Mouse (Mus musculus): ENCODE measurements at regions not wholly inside any gene's neighbourhood (a gene's known extent, or its start where the extent isn't known, plus 50 kb on each side); places are given as distances from the start of the nearest gene placed in this dataset.

DNA sequence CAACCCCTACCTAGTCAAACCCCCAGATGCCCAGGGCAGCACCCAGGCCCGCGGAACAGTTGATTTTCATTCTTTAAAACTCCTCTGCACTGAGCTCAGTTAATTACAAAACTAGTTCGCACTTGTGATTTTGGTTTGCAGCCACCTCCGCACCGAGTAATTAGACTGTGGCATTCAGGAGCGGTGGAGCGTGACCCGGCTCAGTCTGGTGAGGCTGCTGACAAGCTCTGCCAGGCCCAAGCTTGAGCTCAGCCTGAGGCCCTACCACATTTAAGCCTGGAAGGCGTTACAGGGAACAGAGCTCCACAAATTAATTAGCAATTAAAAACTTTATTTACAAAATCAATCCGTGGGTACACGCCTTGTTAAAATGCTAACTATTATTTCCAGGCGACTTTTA is 132.0 kb upstream of the Zdhhc25 start:
- WGBS: 79% methylated on average over 12 of the region's 12 CpGs
- Histone ChIP-seq H3K4me3 (ENCODE audit: low read depth, low read length) (no peak overlapping the region), H3K36me3 (ENCODE audit: control insufficient read depth, insufficient read depth, low read length) (no peaks in the 10 kb centered on the region), H3K4me1 (ENCODE audit: control insufficient read depth, insufficient read depth, insufficient read length, low read length) (no peaks in the 10 kb centered on the region), H3K27me3 (ENCODE audit: control insufficient read depth, insufficient read depth, low read length) (no peaks in the 10 kb centered on the region), H3K27ac (ENCODE audit: insufficient read depth, low read depth, low read length) (no peak overlapping the region)
- TF ChIP-seq POLR2A (IDR thresholded peaks at IDR 0.05; ENCODE audit: low read depth, low read length) (no peak), CTCF (IDR thresholded peaks at IDR 0.05; ENCODE audit: extremely low read depth, insufficient read length, insufficient replicate concordance, low read depth, low read length) (no peak)

DNA sequence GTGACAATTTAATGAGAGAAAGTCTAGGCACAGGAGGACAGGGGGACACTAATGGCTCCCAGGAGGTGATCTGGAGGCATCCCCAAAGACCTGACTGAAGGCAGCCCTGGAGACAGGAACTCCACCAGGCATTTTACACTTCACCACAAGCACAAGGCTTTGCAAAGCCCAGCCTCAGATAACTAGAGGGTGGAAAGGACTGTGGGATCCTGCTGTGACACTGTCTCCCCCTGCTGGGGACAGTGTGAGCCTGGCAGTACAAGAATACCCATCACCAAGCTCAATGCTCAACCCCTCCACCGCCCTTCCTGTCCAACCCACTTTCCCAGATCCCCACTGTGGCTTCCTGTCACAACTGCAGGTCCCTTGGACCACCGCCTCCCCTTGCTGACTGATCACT is 131.3 kb upstream of the Zdhhc25 start:
- H3K27me3 ChIP-seq (ENCODE audit: control insufficient read depth, insufficient read depth, low read length): no peaks in the 10 kb centered on the region
- H3K27ac ChIP-seq (ENCODE audit: insufficient read depth, low read depth, low read length): no peak overlapping the region
- H3K4me1 ChIP-seq (ENCODE audit: control insufficient read depth, insufficient read depth, insufficient read length, low read length): no peaks in the 10 kb centered on the region
- TF ChIP-seq POLR2A (IDR thresholded peaks at IDR 0.05; ENCODE audit: low read depth, low read length) (no peak), CTCF (IDR thresholded peaks at IDR 0.05; ENCODE audit: extremely low read depth, insufficient read length, insufficient replicate concordance, low read depth, low read length) (no peak)
- no peaks in the 10 kb centered on the region for H3K36me3 ChIP-seq (ENCODE audit: control insufficient read depth, insufficient read depth, low read length)
- H3K4me3 ChIP-seq (ENCODE audit: low read depth, low read length): no peak overlapping the region
- WGBS: 30% methylated on average over 2 of the region's 2 CpGs

DNA sequence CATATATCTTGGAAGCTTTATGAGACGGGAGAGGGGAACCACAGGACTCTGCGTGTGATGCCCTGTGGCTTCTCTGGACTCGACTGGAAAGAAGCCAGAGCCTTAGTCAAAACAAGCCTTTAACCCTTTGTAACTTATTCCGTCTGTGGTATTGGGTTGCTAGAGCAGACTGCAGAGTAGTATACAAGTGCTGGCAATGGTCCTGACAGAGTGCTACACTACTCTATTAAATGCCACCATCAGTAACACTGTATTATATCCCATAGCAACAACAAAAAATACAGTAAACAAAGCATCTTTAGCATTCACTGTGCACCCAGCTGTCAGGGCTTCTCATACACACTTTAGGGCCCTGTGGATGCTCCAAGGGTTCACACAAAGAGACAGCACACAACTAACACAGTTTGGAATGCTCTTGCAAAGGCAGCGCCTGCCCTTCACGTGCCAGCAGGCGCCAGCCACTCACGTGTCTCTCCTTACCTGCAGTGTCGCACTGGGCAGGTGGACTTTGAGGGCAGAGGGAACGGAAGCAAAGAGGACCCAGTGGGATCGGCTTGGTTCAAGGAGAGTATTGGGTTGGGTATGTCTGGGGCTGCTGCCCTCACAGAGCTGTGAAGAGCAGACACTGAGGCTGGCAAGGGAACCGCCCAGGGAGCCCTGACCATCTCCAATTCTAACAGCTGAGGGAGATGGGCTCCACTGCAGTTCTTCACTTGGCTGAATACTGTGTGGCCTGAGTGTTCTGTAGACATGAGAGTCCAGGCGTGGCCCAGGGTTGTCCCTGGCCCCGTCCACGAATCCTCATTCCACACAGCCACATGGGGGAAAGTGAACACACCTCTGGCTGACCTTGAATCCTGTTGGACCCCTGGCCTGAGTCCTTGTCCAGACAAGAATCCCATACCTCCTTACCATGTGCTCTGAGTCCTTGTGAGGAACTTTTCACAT is 130.3 kb upstream of the Zdhhc25 start:
- TF ChIP-seq POLR2A (IDR thresholded peaks at IDR 0.05; ENCODE audit: low read depth, low read length) (no peak), CTCF (IDR thresholded peaks at IDR 0.05; ENCODE audit: extremely low read depth, insufficient read length, insufficient replicate concordance, low read depth, low read length) (no peak)
- Histone ChIP-seq H3K27ac (ENCODE audit: insufficient read depth, low read depth, low read length) (no peak overlapping the region), H3K4me1 (ENCODE audit: control insufficient read depth, insufficient read depth, insufficient read length, low read length) (no peaks in the 10 kb centered on the region), H3K4me3 (ENCODE audit: low read depth, low read length) (no peak overlapping the region), H3K36me3 (ENCODE audit: control insufficient read depth, insufficient read depth, low read length) (no peaks in the 10 kb centered on the region), H3K27me3 (ENCODE audit: control insufficient read depth, insufficient read depth, low read length) (no peaks in the 10 kb centered on the region)
- 76% methylated on average over 15 of the region's 15 CpGs for WGBS

DNA sequence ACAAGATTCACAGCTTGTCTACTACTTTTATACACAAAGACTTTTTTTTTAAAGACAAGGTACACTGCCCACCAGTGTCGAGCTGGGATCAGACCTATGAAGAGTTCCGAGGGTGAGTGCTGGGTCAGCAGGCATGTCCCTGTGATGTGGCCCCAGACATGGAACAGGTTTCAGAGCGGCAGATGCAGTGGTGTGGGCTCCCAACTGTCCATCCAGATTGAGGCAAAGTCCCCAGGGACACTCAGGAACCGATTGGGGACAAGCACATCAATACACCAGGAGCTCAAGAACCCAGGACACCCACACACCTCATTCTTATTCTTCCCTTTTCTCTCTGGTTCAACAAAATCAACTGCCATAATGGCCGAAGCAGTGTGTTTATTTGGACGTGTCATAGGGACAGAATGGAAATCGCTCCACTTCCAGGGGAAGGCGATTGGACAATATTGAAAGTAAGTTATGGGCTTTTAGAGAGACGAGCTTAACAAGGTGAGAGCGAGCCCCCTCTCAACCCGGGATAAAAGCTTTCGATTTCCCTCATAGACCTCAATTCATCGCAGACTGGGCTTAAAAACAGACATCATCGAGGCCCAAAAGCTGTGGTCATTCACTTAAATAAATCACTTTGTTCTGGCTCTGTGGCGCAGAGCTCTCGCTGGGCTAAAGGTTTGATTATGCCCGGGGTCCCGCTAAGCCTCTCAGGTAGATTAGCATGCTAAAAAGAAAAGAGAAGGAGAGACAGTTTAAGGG is 127.6 kb upstream of the Zdhhc25 start:
- no peak overlapping the region for H3K4me3 ChIP-seq (ENCODE audit: low read depth, low read length)
- H3K36me3 ChIP-seq (ENCODE audit: control insufficient read depth, insufficient read depth, low read length): no peaks in the 10 kb centered on the region
- H3K27me3 ChIP-seq (ENCODE audit: control insufficient read depth, insufficient read depth, low read length): no peaks in the 10 kb centered on the region
- WGBS: 73% methylated on average over 18 of the region's 18 CpGs
- H3K4me1 ChIP-seq (ENCODE audit: control insufficient read depth, insufficient read depth, insufficient read length, low read length): no peaks in the 10 kb centered on the region
- TF ChIP-seq POLR2A (IDR thresholded peaks at IDR 0.05; ENCODE audit: low read depth, low read length): no peak
- TF ChIP-seq CTCF (IDR thresholded peaks at IDR 0.05; ENCODE audit: extremely low read depth, insufficient read length, insufficient replicate concordance, low read depth, low read length): no peak
- H3K27ac ChIP-seq (ENCODE audit: insufficient read depth, low read depth, low read length): no peak overlapping the region

DNA sequence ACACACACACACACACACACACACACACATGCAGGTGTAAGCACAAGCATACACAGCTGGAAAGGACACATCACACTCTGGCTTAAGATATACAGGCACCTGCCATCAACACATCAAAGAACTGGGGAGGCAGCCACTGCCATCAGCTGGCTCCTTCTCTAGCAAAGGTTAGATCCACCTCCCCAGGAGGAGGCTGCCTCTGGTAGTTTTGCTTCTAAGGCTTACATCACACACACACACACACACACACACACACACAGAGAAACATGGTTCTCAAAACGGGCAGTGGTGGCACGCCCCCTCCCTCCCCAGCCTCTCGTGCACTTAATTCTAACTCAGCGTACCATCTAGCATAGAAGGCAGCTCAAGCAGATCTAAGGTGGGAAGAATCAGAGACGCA is 126.9 kb upstream of the Zdhhc25 start:
- TF ChIP-seq CTCF (IDR thresholded peaks at IDR 0.05; ENCODE audit: extremely low read depth, insufficient read length, insufficient replicate concordance, low read depth, low read length) (no peak), POLR2A (IDR thresholded peaks at IDR 0.05; ENCODE audit: low read depth, low read length) (no peak)
- no peaks in the 10 kb centered on the region for H3K27me3 ChIP-seq (ENCODE audit: control insufficient read depth, insufficient read depth, low read length)

DNA sequence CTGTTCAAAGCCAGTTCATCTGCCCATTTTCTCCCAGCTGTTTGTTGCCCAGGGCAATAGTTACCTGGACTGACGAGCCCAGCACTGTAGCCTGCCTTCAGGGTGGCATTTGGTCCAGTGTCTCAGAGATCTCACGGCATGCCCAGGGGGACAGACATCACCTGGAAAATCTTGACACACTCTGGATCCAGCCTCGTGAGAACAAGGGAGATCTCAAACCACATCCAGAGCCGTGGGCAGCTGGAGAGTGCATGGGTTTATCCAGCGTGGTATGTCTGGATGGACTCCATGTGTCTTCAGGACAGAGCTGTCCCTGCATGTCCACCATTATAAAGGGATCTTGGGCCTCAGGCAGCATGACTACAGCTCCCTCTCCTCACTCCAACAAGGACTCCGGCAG is 116.6 kb upstream of the Zdhhc25 start:
- H3K27me3 ChIP-seq (ENCODE audit: control insufficient read depth, insufficient read depth, low read length): no peaks in the 10 kb centered on the region
- WGBS: 68% methylated on average over 6 of the region's 6 CpGs
- H3K27ac ChIP-seq (ENCODE audit: insufficient read depth, low read depth, low read length): no peak overlapping the region
- H3K4me1 ChIP-seq (ENCODE audit: control insufficient read depth, insufficient read depth, insufficient read length, low read length): no peaks in the 10 kb centered on the region
- no peak overlapping the region for H3K4me3 ChIP-seq (ENCODE audit: low read depth, low read length)
- TF ChIP-seq POLR2A (IDR thresholded peaks at IDR 0.05; ENCODE audit: low read depth, low read length) (no peak), CTCF (IDR thresholded peaks at IDR 0.05; ENCODE audit: extremely low read depth, insufficient read length, insufficient replicate concordance, low read depth, low read length) (no peak)
- H3K36me3 ChIP-seq (ENCODE audit: control insufficient read depth, insufficient read depth, low read length): no peaks in the 10 kb centered on the region

More for the DNA sequence above, 126.9 kb upstream of the Zdhhc25 start:
- Histone ChIP-seq H3K36me3 (ENCODE audit: control insufficient read depth, insufficient read depth, low read length) (no peaks in the 10 kb centered on the region), H3K4me3 (ENCODE audit: low read depth, low read length) (no peak overlapping the region), H3K27ac (ENCODE audit: insufficient read depth, low read depth, low read length) (no peak overlapping the region), H3K4me1 (ENCODE audit: control insufficient read depth, insufficient read depth, insufficient read length, low read length) (no peaks in the 10 kb centered on the region)
- WGBS: 70% methylated on average over 5 of the region's 5 CpGs

DNA sequence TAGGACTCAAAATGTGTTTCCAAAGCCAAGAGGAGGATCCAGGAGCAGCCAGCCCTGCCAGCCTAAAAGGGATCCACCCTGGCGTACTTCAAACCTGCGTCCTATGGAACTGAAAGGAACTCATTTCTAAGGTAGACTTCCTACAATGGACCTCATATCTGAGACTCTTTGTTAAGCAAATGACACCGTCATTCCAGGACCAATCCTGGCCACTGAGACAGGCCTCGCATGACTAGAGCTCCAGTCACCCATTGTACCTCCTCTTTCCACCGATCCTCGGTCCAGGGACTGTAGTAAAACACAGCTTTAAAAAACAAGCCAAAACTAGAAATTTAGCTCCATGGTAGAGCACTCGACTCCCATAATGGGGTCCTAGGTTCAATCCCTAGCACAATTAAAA is 110.4 kb upstream of the Zdhhc25 start:
- no peak for TF ChIP-seq CTCF (IDR thresholded peaks at IDR 0.05; ENCODE audit: extremely low read depth, insufficient read length, insufficient replicate concordance, low read depth, low read length)
- no peak for TF ChIP-seq POLR2A (IDR thresholded peaks at IDR 0.05; ENCODE audit: low read depth, low read length)
- Histone ChIP-seq H3K36me3 (ENCODE audit: control insufficient read depth, insufficient read depth, low read length) (no peaks in the 10 kb centered on the region), H3K4me3 (ENCODE audit: low read depth, low read length) (no peak overlapping the region), H3K27me3 (ENCODE audit: control insufficient read depth, insufficient read depth, low read length) (no peaks in the 10 kb centered on the region), H3K27ac (ENCODE audit: insufficient read depth, low read depth, low read length) (no peak overlapping the region), H3K4me1 (ENCODE audit: control insufficient read depth, insufficient read depth, insufficient read length, low read length) (0 out of 2 replicates have a peak, but pooled peaks cover 2% of the 10 kb centered on the region)
- WGBS: 92% methylated on average over 7 of the region's 7 CpGs

Data from small intestine, adult 2 months (tissue).